In genomic region chr1:33589531-33589930, GRCm38 (mm10) we compare ENCODE assay signal across 25 mouse cellular contexts.
DNase-seq lines count a peak whose midpoint lies in the region; ATAC-seq lines count a peak whose summit lies in the region.
"Had no signal": no experiment of that assay in that cellular context is flagged by ENCODE, and none has a peak within 500 bp of the region (broad histone marks: within the 10 kb centered on the region; RNA-seq: fewer than 3 reads in every experiment).

No protein-coding gene starts in this region.

- no peaks in the 10 kb centered on the region for H3K36me3 ChIP-seq in hindbrain, embryonic 10.5 days
- H3K36me3 ChIP-seq in hindbrain, embryonic 14.5 days (replicated peaks; ENCODE audit: control insufficient read depth, insufficient read depth), result no peaks in the 10 kb centered on the region
- H3K36me3 ChIP-seq in midbrain, embryonic 11.5 days (ENCODE audit: control insufficient read depth, insufficient read depth, low read length), result no peaks in the 10 kb centered on the region
- no peaks in the 10 kb centered on the region for H3K36me3 ChIP-seq in midbrain, embryonic 13.5 days
- H3K36me3 ChIP-seq in splenic B cell, adult 2 months (ENCODE audit: control insufficient read depth, insufficient read depth, low read length, poor library complexity, severe bottlenecking), result no peaks in the 10 kb centered on the region
- H3K36me3 ChIP-seq: forebrain, embryonic 12.5 days; forebrain, embryonic 15.5 days; heart, embryonic 12.5 days; heart, embryonic 15.5 days; hindbrain, embryonic 15.5 days had no signal

- peaks cover 24% of the 10 kb centered on the region for H3K4me1 ChIP-seq in hindbrain, embryonic 10.5 days (replicated peaks)
- no peaks in the 10 kb centered on the region for H3K4me1 ChIP-seq in hindbrain, embryonic 14.5 days (replicated peaks; ENCODE audit: control insufficient read depth, insufficient read depth, low read length)
- H3K4me1 ChIP-seq in midbrain, embryonic 11.5 days (ENCODE audit: control insufficient read depth, insufficient read depth, low read length), result no peaks in the 10 kb centered on the region
- no peaks in the 10 kb centered on the region for H3K4me1 ChIP-seq in midbrain, embryonic 13.5 days (replicated peaks)
- H3K4me1 ChIP-seq: heart, embryonic 15.5 days; hindbrain, embryonic 15.5 days had no signal

- ATAC-seq in hindbrain, embryonic 14.5 days (ENCODE audit: low FRiP score), result no peak
- no peak for ATAC-seq in midbrain, embryonic 11.5 days (ENCODE audit: low FRiP score)
- no peak for ATAC-seq in midbrain, embryonic 13.5 days
- ATAC-seq: forebrain, embryonic 15.5 days had no signal

- peak overlapping the region; percentile 29; the same call in 1 of the 2 replicates for H3K27ac ChIP-seq in hindbrain, embryonic 10.5 days
- H3K27ac ChIP-seq in hindbrain, embryonic 14.5 days, result no peak overlapping the region
- no peak overlapping the region for H3K27ac ChIP-seq in midbrain, embryonic 11.5 days (ENCODE audit: low read depth, low read length)
- no peak overlapping the region for H3K27ac ChIP-seq in midbrain, embryonic 13.5 days
- H3K27ac ChIP-seq: forebrain, embryonic 12.5 days; forebrain, embryonic 15.5 days; heart, embryonic 15.5 days; hindbrain, embryonic 15.5 days had no signal

- DNase-seq in hindbrain, embryonic 10.5 days (ENCODE audit: low spot score), result no peak
- DNase-seq in hindbrain, embryonic 14.5 days (ENCODE audit: low spot score), result no peak
- DNase-seq in midbrain, embryonic 11.5 days (ENCODE audit: low spot score, missing footprints), result peak; percentile 67
- DNase-seq in splenic B cell, adult 2 months (ENCODE audit: low read depth, low spot score), result peak; percentile 23
- no peak for DNase-seq in cerebellum, postnatal 36 days
- DNase-seq: adrenal gland, adult 2 months; adrenal gland, postnatal 14 days; B cell, adult 2 months; cerebellum, adult 11 months; cerebellum, adult 2 months; cerebellum, adult 9-11 months; cerebellum, postnatal 25 days; embryo, embryonic 11 days; gastrocnemius, postnatal 25 days; heart, adult 18-20 months; heart, postnatal 10 days; heart, postnatal 36 days had no signal

- no peak overlapping the region for H3K9ac ChIP-seq in hindbrain, embryonic 14.5 days
- no peak overlapping the region for H3K9ac ChIP-seq in midbrain, embryonic 11.5 days (ENCODE audit: low read length)
- no peak overlapping the region for H3K9ac ChIP-seq in midbrain, embryonic 13.5 days (replicated peaks)
- H3K9ac ChIP-seq: forebrain, embryonic 12.5 days; forebrain, embryonic 15.5 days; heart, embryonic 12.5 days; heart, embryonic 15.5 days; hindbrain, embryonic 15.5 days had no signal

- no peak overlapping the region for H3K4me3 ChIP-seq in hindbrain, embryonic 10.5 days
- no peak overlapping the region for H3K4me3 ChIP-seq in hindbrain, embryonic 14.5 days (replicated peaks; ENCODE audit: low read length)
- no peak overlapping the region for H3K4me3 ChIP-seq in midbrain, embryonic 11.5 days (ENCODE audit: low read depth, low read length)
- H3K4me3 ChIP-seq in midbrain, embryonic 13.5 days (replicated peaks), result no peak overlapping the region
- H3K4me3 ChIP-seq: forebrain, embryonic 12.5 days; forebrain, embryonic 15.5 days; heart, embryonic 12.5 days; heart, embryonic 15.5 days; hindbrain, embryonic 15.5 days had no signal

- no peaks in the 10 kb centered on the region for H3K9me3 ChIP-seq in hindbrain, embryonic 10.5 days
- no peaks in the 10 kb centered on the region for H3K9me3 ChIP-seq in hindbrain, embryonic 14.5 days (ENCODE audit: control insufficient read depth, low read length)
- H3K9me3 ChIP-seq in midbrain, embryonic 11.5 days (ENCODE audit: control insufficient read depth, low read length), result no peaks in the 10 kb centered on the region
- H3K9me3 ChIP-seq in midbrain, embryonic 13.5 days, result no peaks in the 10 kb centered on the region
- H3K9me3 ChIP-seq: forebrain, embryonic 12.5 days; forebrain, embryonic 15.5 days; G1E; heart, embryonic 12.5 days; heart, embryonic 15.5 days; hindbrain, embryonic 15.5 days had no signal

- H3K4me2 ChIP-seq in hindbrain, embryonic 14.5 days (replicated peaks), result no peak overlapping the region
- H3K4me2 ChIP-seq in midbrain, embryonic 11.5 days, result no peak overlapping the region
- no peak overlapping the region for H3K4me2 ChIP-seq in midbrain, embryonic 13.5 days (replicated peaks)
- H3K4me2 ChIP-seq: forebrain, embryonic 12.5 days; forebrain, embryonic 15.5 days; heart, embryonic 12.5 days; heart, embryonic 15.5 days; hindbrain, embryonic 15.5 days had no signal

- 71% methylated on average over 2 of the region's 2 CpGs for WGBS in hindbrain, embryonic 10.5 days
- WGBS in hindbrain, embryonic 14.5 days, result 75% methylated on average over 2 of the region's 2 CpGs
- WGBS in midbrain, embryonic 11.5 days, result 58% methylated on average over 2 of the region's 2 CpGs
- 60% methylated on average over 2 of the region's 2 CpGs for WGBS in midbrain, embryonic 13.5 days

- H3K27me3 ChIP-seq in hindbrain, embryonic 10.5 days (ENCODE audit: insufficient read depth, poor library complexity, severe bottlenecking), result no peaks in the 10 kb centered on the region
- no peaks in the 10 kb centered on the region for H3K27me3 ChIP-seq in hindbrain, embryonic 14.5 days (ENCODE audit: control insufficient read depth, insufficient read depth, low read length)
- no peaks in the 10 kb centered on the region for H3K27me3 ChIP-seq in midbrain, embryonic 11.5 days (ENCODE audit: control insufficient read depth, insufficient read depth, low read length)
- no peaks in the 10 kb centered on the region for H3K27me3 ChIP-seq in midbrain, embryonic 13.5 days
- no peaks in the 10 kb centered on the region for H3K27me3 ChIP-seq in splenic B cell, adult 2 months (ENCODE audit: control insufficient read depth, insufficient read depth, low read length, poor library complexity, severe bottlenecking)
- H3K27me3 ChIP-seq: CH12.LX; forebrain, embryonic 12.5 days; forebrain, embryonic 15.5 days; heart, embryonic 12.5 days; heart, embryonic 15.5 days; hindbrain, embryonic 15.5 days had no signal

Comparison
In these comparisons a context has a peak if more than half of its experiments do, and no peak if none do; other contexts are left out.
1. DNase-seq: peak in midbrain, embryonic 11.5 days (single experiment) and splenic B cell, adult 2 months (single experiment); none in hindbrain, embryonic 10.5 days (single experiment), hindbrain, embryonic 14.5 days (single experiment) and cerebellum, postnatal 36 days (0 of 2).